Mouse (Mus musculus): ENCODE measurements around the gene Map1lc3b. TPM values are rescaled to one million over a fixed set of nuclear protein-coding genes. Genes with fewer than 3 reads are reported as not detected.

Gene Map1lc3b
- 207 to 221 TPM (median 211 TPM) in 4 replicates for total RNA-seq (2023; ENCODE audit: inconsistent age)

GRCm38 (mm10) chr8:121590203-121591177 lies at the start of gene Map1lc3b:
Map1lc3b (plus strand) TSS chr8:121590361.

GRCm38 (mm10) chr8:121544276-121544785 lies 45.8 kb upstream of the Map1lc3b start, which contains the start of gene 1700018B08Rik:
1700018B08Rik (minus strand) TSS chr8:121544320.

GRCm38 (mm10) chr8:121578676-121579451 lies 11.3 kb upstream of the Map1lc3b start, which contains the start of gene Fbxo31:
Fbxo31 (minus strand) TSS chr8:121578806.

Other genes starting within 250 kb of the Map1lc3b start
- not detected in 4 replicates for gene 1700018B08Rik, start 46.0 kb upstream of the Map1lc3b start, total RNA-seq (2023; ENCODE audit: inconsistent age)
- 14.6 to 19.8 TPM (median 17.6 TPM) in 4 replicates for gene Fbxo31, start 11.6 kb upstream of the Map1lc3b start, total RNA-seq (2023; ENCODE audit: inconsistent age)
- 0.45 TPM in 1 of 4 replicates, not detected in the others for gene Zcchc14, start 62.5 kb downstream of the Map1lc3b start, total RNA-seq (2023; ENCODE audit: inconsistent age)
- gene Jph3, start 139.3 kb downstream of the Map1lc3b start, total RNA-seq (2023; ENCODE audit: inconsistent age) = not detected in 4 replicates
- 51.9 to 61.9 TPM (median 56.8 TPM) in 4 replicates for gene Klhdc4, start 239.2 kb downstream of the Map1lc3b start, total RNA-seq (2023; ENCODE audit: inconsistent age)